Mouse (Mus musculus) ES-Bruce4 (cell line): Measurements from ENCODE around the gene Pygo1.

ENCODE experiments used
- CTCF ChIP-seq: IDR thresholded peaks from one replicate; pipeline ENCODE4 v1.8.1; 2011; ENCODE audit warnings: low read depth, low read length
- EP300 ChIP-seq: IDR thresholded peaks from 2 replicates; pipeline ENCODE4 v1.6.1; 2011; ENCODE audit warnings: low read depth, low read length; ENCODE audit not compliant: insufficient read depth
- POLR2A ChIP-seq: IDR thresholded peaks from one replicate; pipeline ENCODE4 v1.8.1; 2011; ENCODE audit warnings: low read length; ENCODE audit not compliant: insufficient read depth

DNA sequence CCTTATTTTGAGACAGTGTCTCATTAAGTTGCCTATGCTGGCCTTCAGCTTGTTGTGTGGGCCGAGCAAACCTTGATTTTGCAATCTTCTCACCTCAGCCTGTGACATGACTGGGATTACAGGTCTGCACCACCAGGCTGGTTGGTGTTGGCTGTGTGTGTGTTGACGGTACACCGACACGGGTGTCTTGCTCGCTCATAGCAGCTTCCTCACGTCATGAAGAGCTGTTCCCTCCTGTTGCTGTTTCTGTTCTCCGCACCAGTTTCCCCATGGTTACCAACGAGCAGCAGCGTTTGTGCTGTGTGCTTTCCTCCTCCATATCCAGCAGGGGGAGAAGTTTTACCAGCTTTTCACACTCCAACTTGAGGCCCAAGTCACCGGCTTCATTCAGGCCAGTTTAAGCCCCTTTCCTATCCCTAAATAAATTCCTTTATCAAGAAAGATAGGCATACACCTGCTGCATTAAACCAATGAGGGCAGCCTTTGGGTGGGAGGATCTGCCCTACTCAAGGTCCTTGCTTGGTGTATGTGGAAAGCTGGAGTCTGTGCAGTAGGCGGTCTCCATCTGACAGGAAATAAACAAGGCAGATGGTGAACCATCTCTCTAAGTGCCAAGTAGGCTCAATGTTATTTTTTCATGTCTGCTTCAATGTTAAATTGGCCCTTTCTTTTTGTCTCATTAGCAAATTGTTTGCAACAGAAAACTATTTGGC, 43.1 kb downstream of the Pygo1 start:
- TF ChIP-seq POLR2A, result no peak
- TF ChIP-seq CTCF, result peak; percentile 59
- no peak for TF ChIP-seq EP300
